Mouse (Mus musculus): ENCODE measurements around the gene Med11.
A peak's percentile ranks its signal among the peaks of the same experiment; 100 is the strongest.
"Not testable (repeated sequence)": the region's sequence is repeated elsewhere in the genome, so short reads cannot be mapped to it uniquely, and the experiment has no call there.

Gene Med11

DNA sequence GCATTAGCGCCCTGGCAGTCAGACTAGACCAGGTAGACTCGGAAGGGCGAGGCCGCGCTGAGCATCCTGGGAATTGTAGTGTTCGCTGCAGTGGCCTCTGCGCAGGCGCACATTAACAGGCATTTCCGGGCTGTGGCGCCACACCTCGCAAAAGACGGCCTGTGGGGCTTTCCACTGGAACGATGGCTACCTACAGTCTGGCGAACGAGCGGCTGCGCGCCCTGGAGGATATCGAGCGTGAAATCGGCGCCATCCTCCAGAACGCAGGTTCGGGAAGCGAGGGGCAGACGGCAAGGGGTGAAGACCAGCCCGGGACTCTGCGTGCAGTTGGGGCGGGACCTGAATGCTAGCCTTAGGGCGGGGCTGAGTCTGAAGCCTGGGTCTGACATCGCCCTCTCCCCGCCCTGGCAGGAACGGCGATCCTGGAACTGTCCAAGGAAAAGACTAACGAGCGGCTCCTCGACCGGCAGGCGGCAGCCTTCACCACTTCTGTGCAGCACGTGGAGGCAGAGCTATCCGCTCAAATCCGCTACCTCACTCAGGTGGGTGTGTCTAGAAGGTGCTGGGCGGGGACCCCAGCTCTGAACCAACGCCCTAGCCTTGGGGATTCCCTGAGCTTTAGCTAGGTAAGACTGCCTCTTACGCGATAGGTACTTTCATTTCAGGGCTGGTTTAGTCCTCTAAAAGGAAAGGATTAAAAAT is at the start of gene Med11:
Gene Med11, plus strand, starts transcription at position 123 of the 702 bp plus-strand sequence.
- peak; percentile 96 for DNase-seq (ENCODE audit: low read depth, low spot score)
- Histone ChIP-seq H3K27me3 (ENCODE audit: control insufficient read depth, insufficient read depth, low read length, poor library complexity, severe bottlenecking) (no peaks in the 10 kb centered on the region), H3K36me3 (ENCODE audit: control insufficient read depth, insufficient read depth, low read length, poor library complexity, severe bottlenecking) (peaks cover 2% of the 10 kb centered on the region; the same call in 1 of the 2 replicates)

DNA sequence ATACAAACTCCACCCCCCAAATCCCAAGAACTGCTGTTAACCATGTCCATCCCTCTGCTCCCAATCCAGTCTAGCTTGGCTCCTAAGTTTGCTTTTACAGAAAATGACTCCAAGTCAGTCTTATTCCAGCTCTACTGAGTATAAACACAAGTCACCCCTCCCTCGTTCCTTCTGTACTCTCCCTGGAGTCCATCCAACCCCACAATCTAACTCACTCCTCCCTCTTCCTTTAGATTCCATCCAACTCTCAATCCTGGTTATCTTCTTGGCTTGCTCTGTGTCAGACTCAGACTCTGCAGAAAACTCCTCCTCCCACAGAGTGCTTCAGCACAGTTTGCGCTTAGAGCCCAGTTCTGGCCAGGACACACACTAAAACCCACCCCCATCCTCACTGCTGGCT is 48.1 kb upstream of the Med11 start:
- Histone ChIP-seq H3K36me3 (ENCODE audit: control insufficient read depth, insufficient read depth, low read length, poor library complexity, severe bottlenecking) (peaks cover 7% of the 10 kb centered on the region), H3K27me3 (ENCODE audit: control insufficient read depth, insufficient read depth, low read length, poor library complexity, severe bottlenecking) (no peaks in the 10 kb centered on the region)
- no peak for DNase-seq (ENCODE audit: low read depth, low spot score)

- H3K27me3 ChIP-seq (ENCODE audit: control insufficient read depth, insufficient read depth, low read length, poor library complexity, severe bottlenecking) = no peaks in the 10 kb centered on the region
Observed at GRCm38 (mm10) chr11:70409594-70410296, 42.0 kb upstream of the Med11 start, which contains the start of gene Pelp1. Pelp1 (minus strand) TSS chr11:70410031.

GRCm38 (mm10) chr11:70410297-70410643 is 41.4 kb upstream of the Med11 start:
- H3K27me3 ChIP-seq (ENCODE audit: control insufficient read depth, insufficient read depth, low read length, poor library complexity, severe bottlenecking) = no peaks in the 10 kb centered on the region
- no peaks in the 10 kb centered on the region for H3K36me3 ChIP-seq (ENCODE audit: control insufficient read depth, insufficient read depth, low read length, poor library complexity, severe bottlenecking)
- DNase-seq (ENCODE audit: low read depth, low spot score) = no peak

More at GRCm38 (mm10) chr11:70409594-70410296, 42.0 kb upstream of the Med11 start, which contains the start of gene Pelp1:
- peak; percentile 77 for DNase-seq (ENCODE audit: low read depth, low spot score)
- H3K36me3 ChIP-seq (ENCODE audit: control insufficient read depth, insufficient read depth, low read length, poor library complexity, severe bottlenecking) = no peaks in the 10 kb centered on the region

DNA sequence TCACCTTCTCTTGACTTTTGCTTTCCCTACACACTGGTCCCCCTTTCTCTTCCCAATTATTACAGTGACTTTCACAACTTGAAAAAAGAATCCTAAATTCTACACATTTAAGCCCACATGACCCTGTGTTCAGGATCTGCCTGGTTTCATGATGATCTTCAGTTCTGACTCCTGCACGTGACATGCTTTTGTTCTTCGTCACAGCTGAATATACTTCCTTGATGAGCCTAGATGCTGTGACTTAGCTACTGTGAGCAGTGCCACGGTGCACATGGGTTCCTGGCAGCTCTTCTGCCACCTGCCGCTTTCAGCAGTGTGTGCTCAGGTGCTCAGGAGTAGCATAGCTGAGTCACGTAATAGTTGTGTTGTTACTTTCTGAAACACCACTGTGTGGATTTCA is 39.1 kb upstream of the Med11 start:
- DNase-seq (ENCODE audit: low read depth, low spot score) = no peak

GRCm38 (mm10) chr11:70413961-70414360 is 37.8 kb upstream of the Med11 start:
- no peaks in the 10 kb centered on the region for H3K36me3 ChIP-seq (ENCODE audit: control insufficient read depth, insufficient read depth, low read length, poor library complexity, severe bottlenecking)
- no peaks in the 10 kb centered on the region for H3K27me3 ChIP-seq (ENCODE audit: control insufficient read depth, insufficient read depth, low read length, poor library complexity, severe bottlenecking)
- peak; percentile 88 for DNase-seq (ENCODE audit: low read depth, low spot score)

More for the DNA sequence above, 39.1 kb upstream of the Med11 start:
- H3K27me3 ChIP-seq (ENCODE audit: control insufficient read depth, insufficient read depth, low read length, poor library complexity, severe bottlenecking) = no peaks in the 10 kb centered on the region
- no peaks in the 10 kb centered on the region for H3K36me3 ChIP-seq (ENCODE audit: control insufficient read depth, insufficient read depth, low read length, poor library complexity, severe bottlenecking)

DNA sequence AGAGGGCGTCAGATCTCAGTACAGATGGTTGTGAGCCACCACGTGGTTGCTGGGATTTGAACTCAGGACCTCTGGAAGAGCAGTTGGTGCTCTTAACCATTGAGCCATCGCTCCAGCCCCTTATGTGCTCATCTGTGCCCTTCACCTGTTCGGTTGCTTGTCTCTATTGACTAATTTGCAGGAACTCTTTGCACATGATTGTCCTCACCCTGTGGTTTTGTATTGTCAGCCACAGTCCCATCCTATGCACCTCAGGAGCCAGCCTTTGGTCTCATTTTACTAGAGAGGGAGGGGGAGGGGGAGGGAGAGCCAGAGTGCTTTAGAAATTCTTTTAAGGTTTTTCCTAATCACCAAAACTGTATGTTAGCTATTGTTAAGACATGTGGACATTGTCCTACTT is 33.5 kb upstream of the Med11 start:
- Histone ChIP-seq H3K27me3 (ENCODE audit: control insufficient read depth, insufficient read depth, low read length, poor library complexity, severe bottlenecking) (no peaks in the 10 kb centered on the region), H3K36me3 (ENCODE audit: control insufficient read depth, insufficient read depth, low read length, poor library complexity, severe bottlenecking) (no peaks in the 10 kb centered on the region)
- DNase-seq (ENCODE audit: low read depth, low spot score) = no peak

DNA sequence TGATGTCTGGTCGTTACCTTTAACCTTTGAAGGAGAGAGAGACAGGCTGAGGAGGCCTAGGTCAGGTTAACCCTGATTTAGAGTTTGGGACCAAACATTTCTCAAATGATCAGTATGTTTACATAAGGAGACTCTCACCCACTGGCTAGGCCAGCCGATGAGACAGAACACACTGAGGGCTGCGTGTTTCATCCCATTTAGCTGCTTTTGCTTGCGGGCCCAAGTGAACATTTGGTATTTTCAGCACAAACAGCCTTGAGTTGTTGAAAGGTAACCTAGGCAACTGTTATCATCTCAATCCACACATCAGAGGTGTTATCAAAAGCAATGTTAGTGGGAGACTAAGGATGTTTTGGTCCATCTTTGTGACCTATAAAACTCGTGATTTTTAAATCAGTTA is 32.2 kb upstream of the Med11 start:
- Histone ChIP-seq H3K36me3 (ENCODE audit: control insufficient read depth, insufficient read depth, low read length, poor library complexity, severe bottlenecking) (no peaks in the 10 kb centered on the region), H3K27me3 (ENCODE audit: control insufficient read depth, insufficient read depth, low read length, poor library complexity, severe bottlenecking) (no peaks in the 10 kb centered on the region)
- DNase-seq (ENCODE audit: low read depth, low spot score) = no peak

GRCm38 (mm10) chr11:70426598-70426997 is 25.1 kb upstream of the Med11 start:
- H3K36me3 ChIP-seq (ENCODE audit: control insufficient read depth, insufficient read depth, low read length, poor library complexity, severe bottlenecking); DNase-seq (ENCODE audit: low read depth, low spot score); H3K27me3 ChIP-seq (ENCODE audit: control insufficient read depth, insufficient read depth, low read length, poor library complexity, severe bottlenecking): not testable (repeated sequence)

GRCm38 (mm10) chr11:70431574-70431973 is 20.1 kb upstream of the Med11 start:
- Histone ChIP-seq H3K36me3 (ENCODE audit: control insufficient read depth, insufficient read depth, low read length, poor library complexity, severe bottlenecking) (peaks cover 1% of the 10 kb centered on the region), H3K27me3 (ENCODE audit: control insufficient read depth, insufficient read depth, low read length, poor library complexity, severe bottlenecking) (no peaks in the 10 kb centered on the region)
- no peak for DNase-seq (ENCODE audit: low read depth, low spot score)

GRCm38 (mm10) chr11:70432048-70432894 is 19.4 kb upstream of the Med11 start, which contains the start of gene Arrb2:
Arrb2 (plus strand) TSS chr11:70432635.
- H3K36me3 ChIP-seq (ENCODE audit: control insufficient read depth, insufficient read depth, low read length, poor library complexity, severe bottlenecking) = peaks cover 5% of the 10 kb centered on the region
- peak; percentile 96 for DNase-seq (ENCODE audit: low read depth, low spot score)
- H3K27me3 ChIP-seq (ENCODE audit: control insufficient read depth, insufficient read depth, low read length, poor library complexity, severe bottlenecking) = no peaks in the 10 kb centered on the region

GRCm38 (mm10) chr11:70432895-70433568 is 18.7 kb upstream of the Med11 start:
- peak; percentile 49 for DNase-seq (ENCODE audit: low read depth, low spot score)
- H3K27me3 ChIP-seq (ENCODE audit: control insufficient read depth, insufficient read depth, low read length, poor library complexity, severe bottlenecking) = no peaks in the 10 kb centered on the region
- H3K36me3 ChIP-seq (ENCODE audit: control insufficient read depth, insufficient read depth, low read length, poor library complexity, severe bottlenecking) = peaks cover 5% of the 10 kb centered on the region

DNA sequence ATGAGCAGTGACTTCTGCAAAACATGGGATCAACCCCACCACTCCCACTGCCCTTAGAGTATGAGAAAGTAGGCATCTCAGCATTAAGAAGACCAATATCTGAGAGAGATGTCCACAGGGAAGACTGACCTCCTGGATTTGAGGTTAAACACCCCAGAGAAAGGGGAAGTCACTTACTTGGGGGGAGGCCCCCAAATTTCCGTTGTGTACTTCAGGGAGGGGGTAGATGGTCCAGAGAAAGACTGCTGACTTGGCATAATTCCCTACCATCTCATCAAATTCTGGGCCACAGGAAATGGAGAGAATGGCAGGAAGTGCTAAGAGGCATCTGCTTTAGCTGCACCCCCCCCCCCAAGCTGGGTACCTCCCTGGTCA is 18.2 kb upstream of the Med11 start:
- DNase-seq (ENCODE audit: low read depth, low spot score) = peak; percentile 68
- Histone ChIP-seq H3K27me3 (ENCODE audit: control insufficient read depth, insufficient read depth, low read length, poor library complexity, severe bottlenecking) (no peaks in the 10 kb centered on the region), H3K36me3 (ENCODE audit: control insufficient read depth, insufficient read depth, low read length, poor library complexity, severe bottlenecking) (peaks cover 8% of the 10 kb centered on the region)

DNA sequence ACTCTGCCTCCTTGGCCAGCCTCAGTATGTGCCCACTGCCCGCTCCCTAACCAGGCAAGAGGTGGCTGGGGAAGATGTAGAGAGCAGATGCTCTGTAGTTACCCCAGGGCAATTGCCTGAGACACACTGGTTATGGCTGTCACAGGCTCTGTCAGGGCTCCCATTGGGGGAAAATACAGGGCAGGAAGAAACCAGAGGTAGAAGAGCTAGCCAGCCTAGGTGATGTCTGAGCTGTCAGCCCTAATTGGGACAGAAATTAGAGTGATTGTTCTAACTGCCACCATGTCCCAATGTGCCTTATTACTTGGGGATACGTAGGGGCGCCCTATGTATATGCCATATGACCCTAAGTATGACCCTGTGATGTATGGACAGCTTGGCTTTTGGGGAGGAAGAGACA is 17.8 kb upstream of the Med11 start:
- peaks cover 9% of the 10 kb centered on the region for H3K36me3 ChIP-seq (ENCODE audit: control insufficient read depth, insufficient read depth, low read length, poor library complexity, severe bottlenecking)
- no peak for DNase-seq (ENCODE audit: low read depth, low spot score)
- H3K27me3 ChIP-seq (ENCODE audit: control insufficient read depth, insufficient read depth, low read length, poor library complexity, severe bottlenecking) = no peaks in the 10 kb centered on the region
